Mouse (Mus musculus): Measurements from ENCODE around the gene Srp54a. TPM values are rescaled to one million over a fixed set of nuclear protein-coding genes. Genes with fewer than 3 reads are reported as not detected.

The Srp54a gene
- 1,646 TPM for polyA plus RNA-seq (2014; fragmentation: Illumina TruSeq; extraction: RNeasy Lipid Tissue Mini Kit (QIAGEN cat#74804); ENCODE audit: low read depth, low replicate concordance)

GRCm38 (mm10) chr12:55079726-55080600 is at the start of gene Srp54a, which contains the start of gene 2700097O09Rik:
Srp54a (plus strand) TSS chr12:55080262.
2700097O09Rik (minus strand) TSS chr12:55080110.

GRCm38 (mm10) chr12:55124242-55124641 is 44.2 kb downstream of the Srp54a start, which contains the start of gene Fam177a:
Fam177a (plus strand) TSS chr12:55124469.

DNA sequence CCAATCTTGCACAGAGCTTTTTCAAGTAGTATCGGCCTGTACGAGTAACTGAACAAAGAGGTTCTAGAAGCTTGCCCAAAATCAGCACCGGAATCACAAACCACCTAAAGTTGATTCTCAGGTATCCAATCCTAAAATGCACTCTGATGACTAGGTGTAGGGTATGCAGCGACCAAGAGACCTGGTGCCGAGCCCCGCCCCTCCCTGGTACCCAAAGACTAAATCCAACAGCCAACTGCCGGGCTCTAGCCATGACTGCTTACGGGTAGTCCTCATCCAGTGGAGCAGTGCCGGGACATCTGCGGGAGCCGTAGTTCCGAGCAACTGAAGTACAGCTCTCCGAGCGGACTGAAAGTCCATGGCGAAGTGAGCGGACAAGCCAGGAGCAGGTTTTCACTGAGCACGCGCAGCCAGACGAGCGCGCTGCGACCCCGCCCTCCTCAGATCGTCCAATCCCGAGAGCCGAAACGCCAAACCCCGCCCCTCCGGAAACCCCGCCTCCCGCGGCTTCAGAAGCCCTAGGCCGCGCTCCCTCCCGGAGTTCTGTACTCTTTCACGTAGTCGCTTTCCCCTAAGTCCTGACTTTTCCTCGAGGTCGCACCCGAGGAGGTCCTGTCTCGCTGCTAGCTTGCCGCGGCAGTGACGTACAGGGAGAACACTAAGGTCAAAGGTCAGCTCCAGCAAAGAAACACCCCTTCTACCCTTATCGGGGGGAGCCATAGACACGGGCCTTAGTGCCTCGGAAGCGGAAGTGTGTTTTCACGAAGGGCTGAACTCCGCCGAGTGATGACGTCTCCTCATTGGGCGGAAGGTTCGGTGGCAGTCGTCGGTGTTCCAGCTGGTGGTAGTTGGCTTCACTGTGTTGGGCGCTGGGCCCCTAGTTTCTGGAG is 74.7 kb downstream of the Srp54a start, which contains the start of gene Srp54b:
TSS of gene Srp54b (plus strand) at position 546 of the 890 bp plus-strand sequence.

Other genes with a start within 250 kb of the Srp54a start
- gene Cfl2, start 217.4 kb upstream of the Srp54a start, polyA plus RNA-seq (2014; fragmentation: Illumina TruSeq; extraction: RNeasy Lipid Tissue Mini Kit (QIAGEN cat#74804); ENCODE audit: low read depth, low replicate concordance), result 644 TPM
- not detected for gene Gm20403, start 93.7 kb upstream of the Srp54a start, polyA plus RNA-seq (2014; fragmentation: Illumina TruSeq; extraction: RNeasy Lipid Tissue Mini Kit (QIAGEN cat#74804); ENCODE audit: low read depth, low replicate concordance)
- 17.9 TPM for gene Baz1a, start 65.9 kb upstream of the Srp54a start, polyA plus RNA-seq (2014; fragmentation: Illumina TruSeq; extraction: RNeasy Lipid Tissue Mini Kit (QIAGEN cat#74804); ENCODE audit: low read depth, low replicate concordance)
- gene 2700097O09Rik, start 152 bp upstream of the Srp54a start, polyA plus RNA-seq (2014; fragmentation: Illumina TruSeq; extraction: RNeasy Lipid Tissue Mini Kit (QIAGEN cat#74804); ENCODE audit: low read depth, low replicate concordance), result 20.8 TPM
- gene Fam177a, start 44.2 kb downstream of the Srp54a start, polyA plus RNA-seq (2014; fragmentation: Illumina TruSeq; extraction: RNeasy Lipid Tissue Mini Kit (QIAGEN cat#74804); ENCODE audit: low read depth, low replicate concordance), result not detected
- 13.2 TPM for gene Srp54b, start 74.8 kb downstream of the Srp54a start, polyA plus RNA-seq (2014; fragmentation: Illumina TruSeq; extraction: RNeasy Lipid Tissue Mini Kit (QIAGEN cat#74804); ENCODE audit: low read depth, low replicate concordance)
- gene 1700047I17Rik2, start 119.3 kb downstream of the Srp54a start, polyA plus RNA-seq (2014; fragmentation: Illumina TruSeq; extraction: RNeasy Lipid Tissue Mini Kit (QIAGEN cat#74804); ENCODE audit: low read depth, low replicate concordance), result 36.3 TPM
- 466 TPM for gene Srp54c, start 149.9 kb downstream of the Srp54a start, polyA plus RNA-seq (2014; fragmentation: Illumina TruSeq; extraction: RNeasy Lipid Tissue Mini Kit (QIAGEN cat#74804); ENCODE audit: low read depth, low replicate concordance)
- gene 1110008L16Rik, start 219.3 kb downstream of the Srp54a start, polyA plus RNA-seq (2014; fragmentation: Illumina TruSeq; extraction: RNeasy Lipid Tissue Mini Kit (QIAGEN cat#74804); ENCODE audit: low read depth, low replicate concordance), result 39.3 TPM
- gene Ppp2r3c, start 222.7 kb downstream of the Srp54a start, polyA plus RNA-seq (2014; fragmentation: Illumina TruSeq; extraction: RNeasy Lipid Tissue Mini Kit (QIAGEN cat#74804); ENCODE audit: low read depth, low replicate concordance), result 40.1 TPM